Mouse (Mus musculus) liver, embryonic 16.5 days (tissue): ENCODE data around the gene Fbxl18. TPM values are rescaled to one million over a fixed set of nuclear protein-coding genes. Genes with fewer than 3 reads are reported as not detected.

Source experiments
- ATAC-seq: fragments of 200-750 bp; cut with Nextera tagmentation; 2 replicates; pipeline ENCODE4 v1.8.0; 2017; ENCODE audit warnings: low read depth, mild to moderate bottlenecking, moderate number of reproducible peaks, moderate library complexity
- H3K27ac ChIP-seq: fragments of 300-500 bp; sonication (generic); 2 replicates; pipeline ENCODE4 v1.5.1; 2014; ENCODE audit warnings: mild to moderate bottlenecking, low read length
- H3K27me3 ChIP-seq: fragments of 300-500 bp; sonication (generic); 2 replicates; pipeline ENCODE4 v1.6.1; 2014; ENCODE audit warnings: low read depth, low read length, mixed read lengths; ENCODE audit not compliant: control insufficient read depth, insufficient read depth
- H3K36me3 ChIP-seq: fragments of 300-500 bp; sonication (generic); 2 replicates; pipeline ENCODE4 v1.6.1; 2014; ENCODE audit warnings: mild to moderate bottlenecking; ENCODE audit not compliant: control insufficient read depth, insufficient read depth
- H3K4me1 ChIP-seq: fragments of 300-500 bp; sonication (generic); 2 replicates; pipeline ENCODE4 v1.6.1; 2014; ENCODE audit warnings: low read depth, low read length, mixed read lengths; ENCODE audit not compliant: control insufficient read depth
- H3K4me2 ChIP-seq: fragments of 300-500 bp; sonication (generic); 2 replicates; pipeline ENCODE4 v1.6.1; 2014; ENCODE audit warnings: low read depth, low read length, mixed read lengths
- H3K4me3 ChIP-seq: fragments of 300-500 bp; sonication (generic); 2 replicates; pipeline ENCODE4 v1.5.1; 2014; ENCODE audit warnings: low read depth, mild to moderate bottlenecking, low read length
- H3K9ac ChIP-seq: fragments of 300-500 bp; sonication (generic); 2 replicates; pipeline ENCODE4 v1.6.1; 2014; ENCODE audit warnings: low read depth, low read length
- H3K9me3 ChIP-seq: fragments of 300-500 bp; sonication (generic); replicated peaks from 2 replicates; pipeline ENCODE4 v1.6.1; 2016; ENCODE audit warnings: low read length; ENCODE audit not compliant: control insufficient read depth
- WGBS: fragments of 180-500 bp; shearing (Covaris S2); extraction: QIAGEN DNeasy Blood & Tissue Kit; methylation state at CpG from one replicate; pipeline ENCODE4 v1.1.7; 2014; ENCODE audit not compliant: insufficient replicate concordance; 5-methylcytosine and 5-hydroxymethylcytosine counted together
- polyA plus RNA-seq: library from polyadenylated mRNA; unstranded; fragments of >200 nt; fragmentation: Nextera tagmentation; extraction: Ambion mirVana; gene quantifications from 2 replicates; pipeline ENCODE4 v1.2.1, GENCODE M21; 2015

Gene Fbxl18
- polyA plus RNA-seq, 1 experiment from 2014 or later = 2.7 TPM

DNA sequence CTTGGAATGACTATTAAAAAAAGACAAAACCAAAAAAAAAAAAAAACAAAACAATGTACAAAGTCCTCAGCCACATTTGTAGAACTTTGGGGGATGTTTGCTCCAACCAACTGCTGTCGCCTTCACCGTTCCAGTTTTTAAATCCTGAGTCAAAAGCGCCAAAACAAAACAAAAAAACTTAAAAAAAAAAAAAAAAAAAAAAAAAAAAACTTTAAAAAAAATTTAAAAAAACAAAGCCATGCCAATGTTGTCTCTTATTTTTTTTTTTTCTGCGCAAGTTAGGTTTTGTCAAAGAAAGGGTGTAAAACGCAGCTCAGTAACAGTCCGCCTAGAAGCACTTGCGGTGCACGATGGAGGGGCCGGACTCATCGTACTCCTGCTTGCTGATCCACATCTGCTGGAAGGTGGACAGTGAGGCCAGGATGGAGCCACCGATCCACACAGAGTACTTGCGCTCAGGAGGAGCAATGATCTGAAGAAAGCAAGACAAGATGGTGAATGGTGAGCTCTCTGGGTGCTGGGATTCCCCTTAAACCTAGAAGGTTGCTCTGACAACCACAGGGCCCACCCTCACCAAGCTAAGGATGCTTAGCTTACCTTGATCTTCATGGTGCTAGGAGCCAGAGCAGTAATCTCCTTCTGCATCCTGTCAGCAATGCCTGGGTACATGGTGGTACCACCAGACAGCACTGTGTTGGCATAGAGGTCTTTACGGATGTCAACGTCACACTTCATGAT is 8.4 kb upstream of the Fbxl18 start:
- H3K9me3 ChIP-seq = no peaks in the 10 kb centered on the region
- no peaks in the 10 kb centered on the region for H3K27me3 ChIP-seq
- peak overlapping the region; percentile 99 for H3K4me3 ChIP-seq
- H3K4me2 ChIP-seq = peak overlapping the region; percentile 71
- ATAC-seq = no peak
- H3K27ac ChIP-seq = no peak overlapping the region
- no peak overlapping the region; the same call in 1 of the 2 replicates for H3K9ac ChIP-seq
- H3K36me3 ChIP-seq = peaks cover 52% of the 10 kb centered on the region
- 81% methylated on average over 14 of the region's 14 CpGs for WGBS
- H3K4me1 ChIP-seq = peaks cover 30% of the 10 kb centered on the region

DNA sequence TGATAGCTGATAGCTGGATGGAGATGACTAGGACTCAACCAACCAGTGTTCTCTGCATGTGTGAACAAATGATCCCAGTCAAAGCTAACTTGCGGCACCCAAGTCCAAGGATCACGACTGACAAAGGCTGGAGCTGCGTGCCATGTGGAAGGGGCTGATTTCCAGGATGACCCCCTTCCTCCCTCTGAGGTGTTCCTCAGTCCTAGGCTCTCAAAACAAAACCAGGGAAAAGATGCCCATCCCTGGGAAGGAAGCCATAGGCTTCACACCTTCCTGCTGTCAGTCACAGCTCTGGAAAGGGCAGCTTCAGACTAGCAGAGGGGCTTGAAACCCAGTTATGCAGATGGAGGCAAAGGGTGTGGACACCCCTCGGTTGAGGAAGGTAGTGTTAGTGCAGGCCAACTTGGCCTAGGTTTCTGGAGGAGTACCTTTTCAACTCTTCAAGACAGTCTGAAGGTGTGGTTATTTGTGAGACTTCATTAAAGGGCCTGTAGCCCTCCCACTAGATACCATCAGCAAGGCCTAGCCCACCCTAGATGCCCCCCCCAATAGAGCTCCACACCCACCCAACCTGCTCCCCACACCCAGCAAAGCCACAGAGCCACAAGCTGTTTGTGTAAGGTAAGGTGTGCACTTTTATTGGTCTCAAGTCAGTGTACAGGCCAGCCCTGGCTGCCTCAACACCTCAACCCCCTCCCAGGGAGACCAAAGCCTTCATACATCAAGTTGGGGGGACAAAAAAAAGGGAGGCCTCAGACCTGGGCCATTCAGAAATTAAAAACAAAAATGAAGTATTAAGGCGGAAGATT is 7.5 kb upstream of the Fbxl18 start:
- H3K4me1 ChIP-seq = peaks cover 21% of the 10 kb centered on the region
- no peak overlapping the region for H3K4me2 ChIP-seq
- no peak overlapping the region for H3K27ac ChIP-seq
- H3K4me3 ChIP-seq = no peak overlapping the region
- no peak for ATAC-seq
- WGBS = 69% methylated on average over 5 of the region's 5 CpGs
- H3K9me3 ChIP-seq = no peaks in the 10 kb centered on the region
- peaks cover 52% of the 10 kb centered on the region for H3K36me3 ChIP-seq
- no peak overlapping the region for H3K9ac ChIP-seq
- no peaks in the 10 kb centered on the region for H3K27me3 ChIP-seq

DNA sequence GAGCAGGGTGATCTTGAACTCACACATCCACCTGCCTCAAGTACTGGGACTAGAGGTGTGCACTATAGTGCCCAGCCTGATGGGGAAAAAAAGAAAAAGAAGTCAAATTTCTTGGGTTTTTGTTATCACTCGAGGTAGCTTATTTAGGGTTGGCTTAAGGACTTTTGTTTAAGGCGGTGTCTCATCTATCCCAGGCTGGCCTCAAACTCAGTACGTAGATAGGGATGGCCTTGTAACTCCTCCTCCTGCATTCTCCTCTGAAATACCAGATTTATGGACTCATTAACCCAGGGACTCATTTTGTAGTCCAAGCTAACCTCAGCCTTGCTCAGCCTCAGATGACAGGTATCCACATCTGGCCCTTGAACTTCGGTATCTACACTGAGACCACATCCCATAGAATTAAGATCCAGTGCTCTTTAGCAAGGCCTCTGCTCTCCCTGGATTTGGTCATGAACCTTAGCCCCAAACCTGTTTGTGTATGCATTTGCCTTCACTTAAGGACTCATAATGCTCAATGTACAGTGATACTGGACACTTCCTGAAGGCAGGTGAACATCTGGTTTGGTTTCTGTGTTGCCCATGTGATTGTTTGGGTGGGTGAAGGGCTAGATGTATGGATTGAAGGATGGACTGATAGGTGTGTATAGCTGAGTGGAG is 6.8 kb upstream of the Fbxl18 start:
- 44% methylated on average over 4 of the region's 4 CpGs for WGBS

DNA sequence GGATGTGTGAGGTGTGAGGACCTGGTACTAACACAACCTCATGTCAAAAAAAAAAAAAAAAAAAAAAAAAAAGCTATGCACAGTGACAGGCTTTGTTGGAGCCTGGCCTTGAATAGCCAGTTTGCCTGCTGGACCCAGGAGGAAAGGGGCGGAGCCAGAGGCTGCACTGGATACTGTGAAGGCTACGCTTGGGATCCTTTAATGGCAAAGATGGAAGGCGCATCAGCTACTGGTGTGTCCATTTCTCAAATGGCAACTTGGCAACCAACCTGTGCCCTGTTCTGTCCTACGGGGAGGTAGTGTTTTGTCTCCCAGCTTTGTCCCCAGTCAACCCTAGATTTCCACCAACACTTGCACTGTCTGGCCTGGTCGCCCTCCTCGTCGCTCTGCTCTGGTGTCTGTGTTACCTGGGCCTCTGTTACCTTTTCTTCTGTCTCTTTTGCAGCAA is 6.2 kb upstream of the Fbxl18 start:
- H3K4me3 ChIP-seq = no peak overlapping the region
- 86% methylated on average over 7 of the region's 7 CpGs for WGBS
- H3K27me3 ChIP-seq = no peaks in the 10 kb centered on the region
- no peaks in the 10 kb centered on the region for H3K9me3 ChIP-seq
- H3K36me3 ChIP-seq = peaks cover 52% of the 10 kb centered on the region
- peak overlapping the region; percentile 16; the same call in 1 of the 2 replicates for H3K27ac ChIP-seq
- no peak for ATAC-seq
- H3K4me2 ChIP-seq = no peak overlapping the region
- peaks cover 17% of the 10 kb centered on the region for H3K4me1 ChIP-seq
- no peak overlapping the region for H3K9ac ChIP-seq

More for the DNA sequence above, 6.8 kb upstream of the Fbxl18 start:
- Histone ChIP-seq H3K4me3 (no peak overlapping the region), H3K9me3 (no peaks in the 10 kb centered on the region), H3K9ac (no peak overlapping the region), H3K4me2 (no peak overlapping the region), H3K36me3 (peaks cover 52% of the 10 kb centered on the region), H3K4me1 (peaks cover 13% of the 10 kb centered on the region), H3K27ac (peak overlapping the region; percentile 16; the same call in 1 of the 2 replicates), H3K27me3 (no peaks in the 10 kb centered on the region)
- no peak for ATAC-seq

DNA sequence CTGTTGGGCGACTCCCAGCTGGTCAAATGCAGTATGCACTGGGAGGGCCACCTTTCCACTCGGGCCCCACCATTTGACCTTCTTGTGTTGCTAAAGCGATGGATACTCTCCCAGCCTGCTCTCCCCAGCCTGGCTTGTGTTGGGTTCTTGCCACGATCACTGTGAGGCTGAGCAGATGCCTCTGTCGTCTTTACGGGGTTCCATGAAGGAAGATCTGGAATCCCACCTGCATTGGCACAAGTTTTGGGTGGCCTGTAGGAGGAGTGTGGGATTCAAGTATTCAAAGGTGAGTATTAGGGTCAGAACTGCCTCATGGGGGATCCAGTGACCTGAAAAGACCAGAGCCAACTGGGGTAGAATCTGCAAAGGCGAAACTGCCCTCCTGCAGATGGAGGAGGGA is 5.4 kb upstream of the Fbxl18 start:
- Histone ChIP-seq H3K27ac (no peak overlapping the region), H3K4me2 (no peak overlapping the region), H3K4me1 (peaks cover 23% of the 10 kb centered on the region), H3K9me3 (no peaks in the 10 kb centered on the region), H3K9ac (no peak overlapping the region), H3K4me3 (no peak overlapping the region), H3K36me3 (peaks cover 52% of the 10 kb centered on the region), H3K27me3 (no peaks in the 10 kb centered on the region)
- WGBS = 83% methylated on average over 7 of the region's 7 CpGs
- ATAC-seq = no peak

DNA sequence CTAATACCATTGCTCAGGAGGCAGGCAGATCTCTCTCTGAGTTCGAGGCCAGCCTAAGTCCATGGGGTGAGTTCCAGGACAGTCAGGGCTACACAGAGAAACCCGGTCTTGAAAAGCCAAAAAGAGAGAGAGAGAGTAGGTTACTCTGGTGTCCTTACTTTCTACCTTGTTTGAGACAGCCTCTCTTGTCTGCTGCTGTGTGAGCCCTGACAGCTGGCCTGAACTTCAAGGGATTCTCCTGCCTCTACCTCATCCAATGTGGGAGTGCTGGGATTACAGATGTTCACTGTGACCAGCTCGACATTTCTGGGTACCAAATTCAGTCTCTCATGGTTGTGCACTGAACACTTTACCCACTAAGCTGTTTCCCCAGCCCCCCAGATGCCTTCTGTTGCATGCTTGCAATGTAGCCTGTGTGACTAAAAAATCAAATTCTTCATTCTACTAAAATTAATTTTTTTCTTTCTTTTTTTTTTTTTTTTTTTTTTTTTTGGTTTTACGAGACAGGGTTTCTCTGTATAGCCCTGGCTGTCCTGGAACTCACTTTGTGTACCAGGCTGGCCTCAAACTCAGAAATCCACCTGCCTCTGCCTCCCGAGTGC is 4.8 kb upstream of the Fbxl18 start:
- 67% methylated on average over 5 of the region's 5 CpGs for WGBS
- no peak for ATAC-seq
- peaks cover 47% of the 10 kb centered on the region for H3K36me3 ChIP-seq

DNA sequence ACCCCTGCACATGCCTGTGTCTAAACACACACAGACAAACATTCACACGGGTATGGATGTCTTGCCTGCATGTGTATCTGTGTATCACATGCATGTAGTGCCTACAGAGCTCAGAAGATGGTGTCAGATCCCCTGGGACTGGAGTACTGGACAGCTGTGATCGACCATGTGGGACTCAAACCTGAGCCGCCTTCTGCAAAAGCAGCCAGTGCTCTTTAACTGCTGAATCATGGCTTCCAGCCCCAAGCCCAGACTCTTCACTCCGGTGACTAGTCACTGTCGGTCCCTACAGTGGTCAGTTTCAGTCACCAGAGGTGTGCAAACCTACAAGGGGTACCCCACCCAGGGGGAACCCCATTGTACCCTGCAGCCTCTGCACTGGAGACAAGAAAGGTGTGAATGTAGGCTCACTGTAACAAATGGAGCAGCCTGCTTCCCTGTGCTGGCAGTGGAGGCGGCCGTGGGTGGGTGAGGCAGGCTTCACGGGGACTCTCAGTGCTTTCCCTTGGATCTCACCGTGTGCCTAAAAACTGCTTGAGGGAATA is 3.9 kb upstream of the Fbxl18 start:
- Histone ChIP-seq H3K4me2 (no peak overlapping the region), H3K36me3 (peaks cover 38% of the 10 kb centered on the region), H3K9me3 (no peaks in the 10 kb centered on the region), H3K4me1 (peaks cover 21% of the 10 kb centered on the region), H3K9ac (no peak overlapping the region), H3K27me3 (no peaks in the 10 kb centered on the region), H3K27ac (no peak overlapping the region), H3K4me3 (no peak overlapping the region)
- 74% methylated on average over 9 of the region's 9 CpGs for WGBS
- ATAC-seq = no peak

More for the DNA sequence above, 4.8 kb upstream of the Fbxl18 start:
- Histone ChIP-seq H3K27me3 (no peaks in the 10 kb centered on the region), H3K4me3 (no peak overlapping the region), H3K4me2 (no peak overlapping the region), H3K4me1 (peaks cover 23% of the 10 kb centered on the region), H3K9me3 (no peaks in the 10 kb centered on the region), H3K27ac (no peak overlapping the region), H3K9ac (no peak overlapping the region)

DNA sequence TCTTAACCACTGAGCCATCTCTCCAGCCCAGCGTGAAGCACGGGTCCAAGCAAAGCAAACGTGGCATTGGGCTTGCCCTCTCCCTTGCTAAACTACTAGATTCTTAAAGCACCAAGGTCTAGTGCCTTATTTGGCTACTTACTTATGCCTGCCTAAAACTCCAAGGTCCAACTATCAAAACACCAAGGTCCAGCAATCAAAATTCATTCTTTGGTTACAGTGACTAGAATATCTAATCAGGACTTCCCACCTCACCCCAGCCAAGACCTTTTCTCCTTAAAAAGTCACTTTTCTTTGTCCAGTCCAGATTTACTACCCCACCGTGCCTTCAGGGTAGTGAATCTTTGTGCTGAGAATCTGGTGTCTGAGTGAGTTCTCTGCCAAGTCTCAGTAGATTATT is 3.1 kb upstream of the Fbxl18 start:
- no peak overlapping the region for H3K4me2 ChIP-seq
- 73% methylated on average over 4 of the region's 4 CpGs for WGBS
- peaks cover 32% of the 10 kb centered on the region for H3K36me3 ChIP-seq
- H3K4me3 ChIP-seq = no peak overlapping the region
- no peak overlapping the region for H3K9ac ChIP-seq
- H3K4me1 ChIP-seq = peaks cover 21% of the 10 kb centered on the region
- H3K9me3 ChIP-seq = no peaks in the 10 kb centered on the region
- no peak for ATAC-seq
- no peaks in the 10 kb centered on the region for H3K27me3 ChIP-seq
- no peak overlapping the region for H3K27ac ChIP-seq
